Mouse (Mus musculus): ENCODE data around the gene Med25. TPM values are rescaled to one million over a fixed set of nuclear protein-coding genes. Genes with fewer than 3 reads are reported as not detected.

The Med25 gene
- polyA plus RNA-seq, 1 experiment from 2014 or later: 95.6 TPM

DNA sequence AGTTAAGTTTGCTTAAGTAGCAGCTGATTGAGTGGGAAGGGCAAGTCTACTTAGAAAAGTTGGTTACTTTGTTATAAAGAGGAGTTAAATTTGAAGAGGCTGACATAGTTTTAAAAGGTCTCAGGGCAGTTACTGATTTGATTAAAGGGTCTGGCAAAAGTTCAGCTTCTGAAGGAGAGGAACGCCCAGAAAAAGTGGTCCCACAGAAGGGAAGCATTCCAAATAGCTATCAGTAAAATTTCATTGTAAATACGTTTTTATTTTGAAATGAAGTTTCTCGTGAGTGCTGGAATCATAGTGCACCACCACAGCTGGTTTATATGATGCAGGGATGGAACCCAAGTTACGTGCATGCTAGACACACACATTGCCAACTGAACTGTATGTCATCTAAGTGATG lies 59.7 kb downstream of the Med25 start:
- Histone ChIP-seq H3K27me3 (ENCODE audit: insufficient read depth, poor library complexity, severe bottlenecking) (peaks cover 5% of the 10 kb centered on the region; the same call in 1 of the 2 replicates), H3K9me3 (no peaks in the 10 kb centered on the region), H3K4me1 (peaks cover 13% of the 10 kb centered on the region; the same call in 1 of the 2 replicates), H3K36me3 (peaks cover 45% of the 10 kb centered on the region), H3K4me3 (no peak overlapping the region), H3K27ac (no peak overlapping the region)
- 80% methylated on average over 4 of the region's 4 CpGs for WGBS
- DNase-seq (ENCODE audit: low spot score): no peak

DNA sequence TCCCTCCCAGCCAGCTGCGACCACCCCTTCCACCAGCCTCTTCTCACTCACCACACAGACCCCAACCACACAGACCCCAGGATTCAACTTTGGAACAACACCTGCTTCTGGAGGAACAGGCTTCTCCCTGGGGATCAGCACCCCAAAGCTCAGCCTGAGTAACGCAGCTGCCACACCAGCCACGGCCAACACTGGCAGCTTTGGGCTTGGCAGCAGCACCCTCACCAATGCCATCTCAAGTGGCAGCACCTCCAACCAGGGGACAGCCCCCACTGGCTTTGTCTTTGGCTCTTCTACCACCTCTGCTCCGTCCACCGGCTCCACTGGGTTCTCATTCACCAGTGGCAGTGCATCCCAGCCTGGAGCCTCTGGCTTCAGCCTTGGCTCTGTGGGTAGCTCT lies 63.8 kb downstream of the Med25 start:
- Histone ChIP-seq H3K9me3 (no peaks in the 10 kb centered on the region), H3K4me3 (no peak overlapping the region; the same call in 1 of the 2 replicates), H3K4me1 (peaks cover 22% of the 10 kb centered on the region), H3K36me3 (peaks cover 52% of the 10 kb centered on the region), H3K27ac (no peak overlapping the region), H3K27me3 (ENCODE audit: insufficient read depth, poor library complexity, severe bottlenecking) (no peaks in the 10 kb centered on the region)
- no peak for DNase-seq (ENCODE audit: low spot score)
- 98% methylated on average over 5 of the region's 5 CpGs for WGBS

DNA sequence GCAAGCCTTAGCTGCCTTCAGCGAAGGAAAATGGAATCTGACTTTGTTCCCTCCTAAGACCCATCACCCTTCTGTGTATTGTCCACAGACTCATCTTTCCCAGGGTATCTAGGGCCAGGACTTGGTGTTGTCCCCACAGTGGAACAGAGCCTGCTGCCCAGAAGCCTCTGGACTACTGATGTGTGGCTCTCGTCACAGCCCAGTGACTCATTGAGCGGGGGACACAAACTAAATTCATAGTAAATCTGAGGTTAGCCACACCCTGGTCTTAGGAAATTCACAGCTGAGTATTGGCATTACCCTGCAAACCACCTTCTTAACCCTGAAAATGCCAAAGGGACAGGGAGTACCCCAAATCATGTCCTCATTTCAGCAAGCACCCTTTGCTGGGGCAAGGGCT lies 65.7 kb downstream of the Med25 start:
- Histone ChIP-seq H3K36me3 (peaks cover 54% of the 10 kb centered on the region), H3K9me3 (no peaks in the 10 kb centered on the region), H3K4me1 (peaks cover 34% of the 10 kb centered on the region), H3K27ac (no peak overlapping the region), H3K27me3 (ENCODE audit: insufficient read depth, poor library complexity, severe bottlenecking) (no peaks in the 10 kb centered on the region), H3K4me3 (no peak overlapping the region)
- no peak for DNase-seq (ENCODE audit: low spot score)
- WGBS: 91% methylated on average over 3 of the region's 3 CpGs

MicroRNAs encoded within 50 kb of the gene (microRNA counts, 519-probe panel; counts per million panel counts)
- not detected for microRNA mmu-miR-707

Small RNA genes within 50 kb of the gene (microRNA-seq; reads per million reads assigned to microRNA genes)
- gene Mir707: not detected

Other genes with a start within 250 kb of the Med25 start
- 0.68 and 2.4 TPM in 2 replicates for gene Myh14, start 221.9 kb downstream of the Med25 start, polyA plus RNA-seq (2016; fragmentation: Nextera tagmentation; extraction: Ambion mirVana)
- gene Izumo2, start 184.0 kb downstream of the Med25 start, polyA plus RNA-seq (2016; fragmentation: Nextera tagmentation; extraction: Ambion mirVana): not detected in 2 replicates
- 34.0 and 35.5 TPM in 2 replicates for gene Vrk3, start 144.3 kb downstream of the Med25 start, polyA plus RNA-seq (2016; fragmentation: Nextera tagmentation; extraction: Ambion mirVana)
- 1.8 TPM in 2 replicates for gene Zfp473, start 141.7 kb downstream of the Med25 start, polyA plus RNA-seq (2016; fragmentation: Nextera tagmentation; extraction: Ambion mirVana)
- 128 and 132 TPM in 2 replicates for gene Nup62, start 76.6 kb downstream of the Med25 start, polyA plus RNA-seq (2016; fragmentation: Nextera tagmentation; extraction: Ambion mirVana)
- gene Il4i1, start 76.3 kb downstream of the Med25 start, polyA plus RNA-seq (2016; fragmentation: Nextera tagmentation; extraction: Ambion mirVana): 0.41 and 1.3 TPM in 2 replicates
- 1.7 and 3.3 TPM in 2 replicates for gene Atf5, start 76.1 kb downstream of the Med25 start, polyA plus RNA-seq (2016; fragmentation: Nextera tagmentation; extraction: Ambion mirVana)
- 102 and 103 TPM in 2 replicates for gene Akt1s1, start 43.7 kb downstream of the Med25 start, polyA plus RNA-seq (2016; fragmentation: Nextera tagmentation; extraction: Ambion mirVana)
- gene Tbc1d17, start 43.6 kb downstream of the Med25 start, polyA plus RNA-seq (2016; fragmentation: Nextera tagmentation; extraction: Ambion mirVana): 56.9 and 67.3 TPM in 2 replicates
- 28.5 and 29.7 TPM in 2 replicates for gene Pnkp, start 35.6 kb downstream of the Med25 start, polyA plus RNA-seq (2016; fragmentation: Nextera tagmentation; extraction: Ambion mirVana)
- 258 and 316 TPM in 2 replicates for gene Ptov1, start 22.9 kb downstream of the Med25 start, polyA plus RNA-seq (2016; fragmentation: Nextera tagmentation; extraction: Ambion mirVana)
- 14.2 and 14.9 TPM in 2 replicates for gene Fuz, start 3.4 kb upstream of the Med25 start, polyA plus RNA-seq (2016; fragmentation: Nextera tagmentation; extraction: Ambion mirVana)
- 73.9 and 82.1 TPM in 2 replicates for gene Ap2a1, start 36.8 kb upstream of the Med25 start, polyA plus RNA-seq (2016; fragmentation: Nextera tagmentation; extraction: Ambion mirVana)
- gene Tsks, start 50.5 kb upstream of the Med25 start, polyA plus RNA-seq (2016; fragmentation: Nextera tagmentation; extraction: Ambion mirVana): 0.25 TPM in 1 of 2 replicates, not detected in the other
- 11.7 and 19.1 TPM in 2 replicates for gene Cpt1c, start 82.1 kb upstream of the Med25 start, polyA plus RNA-seq (2016; fragmentation: Nextera tagmentation; extraction: Ambion mirVana)
- gene Prmt1, start 93.9 kb upstream of the Med25 start, polyA plus RNA-seq (2016; fragmentation: Nextera tagmentation; extraction: Ambion mirVana): 563 and 740 TPM in 2 replicates
- 61.8 and 71.1 TPM in 2 replicates for gene Irf3, start 104.9 kb upstream of the Med25 start, polyA plus RNA-seq (2016; fragmentation: Nextera tagmentation; extraction: Ambion mirVana)
- gene Bcl2l12, start 106.0 kb upstream of the Med25 start, polyA plus RNA-seq (2016; fragmentation: Nextera tagmentation; extraction: Ambion mirVana): 44.9 and 57.9 TPM in 2 replicates
- gene Scaf1, start 123.7 kb upstream of the Med25 start, polyA plus RNA-seq (2016; fragmentation: Nextera tagmentation; extraction: Ambion mirVana): 40.5 and 41.0 TPM in 2 replicates
- 50.5 and 57.5 TPM in 2 replicates for gene Rras, start 125.2 kb upstream of the Med25 start, polyA plus RNA-seq (2016; fragmentation: Nextera tagmentation; extraction: Ambion mirVana)
- 8.8 and 13.3 TPM in 2 replicates for gene Prr12, start 160.2 kb upstream of the Med25 start, polyA plus RNA-seq (2016; fragmentation: Nextera tagmentation; extraction: Ambion mirVana)
- gene Nosip, start 169.7 kb upstream of the Med25 start, polyA plus RNA-seq (2016; fragmentation: Nextera tagmentation; extraction: Ambion mirVana): 59.9 and 65.2 TPM in 2 replicates
- 15.0 and 16.8 TPM in 2 replicates for gene Prrg2, start 170.0 kb upstream of the Med25 start, polyA plus RNA-seq (2016; fragmentation: Nextera tagmentation; extraction: Ambion mirVana)
- 270 and 314 TPM in 2 replicates for gene Rcn3, start 199.5 kb upstream of the Med25 start, polyA plus RNA-seq (2016; fragmentation: Nextera tagmentation; extraction: Ambion mirVana)
- gene Fcgrt, start 211.1 kb upstream of the Med25 start, polyA plus RNA-seq (2016; fragmentation: Nextera tagmentation; extraction: Ambion mirVana): 7.8 and 10.2 TPM in 2 replicates
- gene Rps11, start 231.7 kb upstream of the Med25 start, polyA plus RNA-seq (2016; fragmentation: Nextera tagmentation; extraction: Ambion mirVana): 1,266 and 1,534 TPM in 2 replicates
- gene Rpl13a, start 236.0 kb upstream of the Med25 start, polyA plus RNA-seq (2016; fragmentation: Nextera tagmentation; extraction: Ambion mirVana): 873 and 1,060 TPM in 2 replicates
- gene Gm45713, start 243.5 kb upstream of the Med25 start, polyA plus RNA-seq (2016; fragmentation: Nextera tagmentation; extraction: Ambion mirVana): 0.36 and 0.58 TPM in 2 replicates
- 2.5 and 3.1 TPM in 2 replicates for gene Flt3l, start 243.7 kb upstream of the Med25 start, polyA plus RNA-seq (2016; fragmentation: Nextera tagmentation; extraction: Ambion mirVana)

All from heart, embryonic 10.5 days (tissue).